Mouse (Mus musculus) 3134 (cell line): Measurements from ENCODE around the gene Orc3.

ENCODE experiments used
- DNase-seq: peaks from one replicate; pipeline ENCODE4 v3.0.0-alpha.2; 2011; ENCODE audit warnings: low spot score; ENCODE audit not compliant: insufficient read length; ENCODE audit errors: extremely low read depth

Gene Orc3

GRCm38 (mm10) chr4:34614630-34615094 is at the start of gene Orc3, which contains the start of gene Rars2:
TSS of gene Orc3 (minus strand) at chr4:34614944.
TSS of gene Rars2 (plus strand) at chr4:34614957.
- peak; percentile 96 for DNase-seq

GRCm38 (mm10) chr4:34661927-34662326 is 47.2 kb upstream of the Orc3 start:
- DNase-seq, result peak; percentile 14

GRCm38 (mm10) chr4:34661514-34661913 is 46.8 kb upstream of the Orc3 start:
- no peak for DNase-seq

GRCm38 (mm10) chr4:34659012-34659411 is 44.3 kb upstream of the Orc3 start:
- no peak for DNase-seq

GRCm38 (mm10) chr4:34656101-34656500 is 41.4 kb upstream of the Orc3 start:
- no peak for DNase-seq

GRCm38 (mm10) chr4:34653179-34653578 is 38.4 kb upstream of the Orc3 start:
- no peak for DNase-seq

- no peak for DNase-seq
Measured at GRCm38 (mm10) chr4:34644779-34645178, 30.0 kb upstream of the Orc3 start.

GRCm38 (mm10) chr4:34640731-34641130 is 26.0 kb upstream of the Orc3 start:
- DNase-seq, result no peak

GRCm38 (mm10) chr4:34639745-34640364 is 25.1 kb upstream of the Orc3 start:
- DNase-seq, result no peak

GRCm38 (mm10) chr4:34637851-34638250 is 23.1 kb upstream of the Orc3 start:
- DNase-seq, result no peak

- DNase-seq, result no peak
Measured at GRCm38 (mm10) chr4:34637386-34637785, 22.6 kb upstream of the Orc3 start.

GRCm38 (mm10) chr4:34636036-34636435 is 21.3 kb upstream of the Orc3 start:
- DNase-seq, result no peak

GRCm38 (mm10) chr4:34634129-34634528 is 19.4 kb upstream of the Orc3 start:
- no peak for DNase-seq

- DNase-seq, result no peak
Measured at GRCm38 (mm10) chr4:34629956-34630355, 15.2 kb upstream of the Orc3 start.

- no peak for DNase-seq
Measured at GRCm38 (mm10) chr4:34626401-34626800, 11.7 kb upstream of the Orc3 start.

- DNase-seq, result no peak
Measured at GRCm38 (mm10) chr4:34625556-34625955, 10.8 kb upstream of the Orc3 start.

GRCm38 (mm10) chr4:34616146-34616545 is 1.4 kb upstream of the Orc3 start:
- no peak for DNase-seq

- DNase-seq, result no peak
Measured at GRCm38 (mm10) chr4:34615303-34615702, 559 bp upstream of the Orc3 start.

- peak; percentile 31 for DNase-seq
Measured at GRCm38 (mm10) chr4:34613571-34614145, 1.1 kb downstream of the Orc3 start.

GRCm38 (mm10) chr4:34606658-34607057 is 8.1 kb downstream of the Orc3 start:
- DNase-seq, result no peak

- no peak for DNase-seq
Measured at GRCm38 (mm10) chr4:34603123-34603522, 11.6 kb downstream of the Orc3 start.

- no peak for DNase-seq
Measured at GRCm38 (mm10) chr4:34584871-34585607, 29.7 kb downstream of the Orc3 start.
